Mouse (Mus musculus) forebrain, embryonic 16.5 days (tissue): ENCODE data around the gene Cnn3. TPM values are rescaled to one million over a fixed set of nuclear protein-coding genes. Genes with fewer than 3 reads are reported as not detected.

Experiments
- ATAC-seq: fragments of 200-750 bp; cut with Nextera tagmentation; 2 replicates; pipeline ENCODE4 v1.8.0; 2017; ENCODE audit warnings: mild to moderate bottlenecking, moderate library complexity
- H3K27ac ChIP-seq: fragments of 300-500 bp; sonication (generic); 2 replicates; pipeline ENCODE4 v1.5.1; 2014; ENCODE audit warnings: low read length, control low read depth
- H3K27me3 ChIP-seq: fragments of 300-500 bp; sonication (generic); replicated peaks from 2 replicates; pipeline ENCODE4 v1.6.1; 2014; ENCODE audit warnings: low read length; ENCODE audit not compliant: control insufficient read depth, insufficient read depth
- H3K36me3 ChIP-seq: fragments of 300-500 bp; sonication (generic); 2 replicates; pipeline ENCODE4 v1.6.1; 2014; ENCODE audit not compliant: control insufficient read depth, insufficient read depth
- H3K4me1 ChIP-seq: fragments of 300-500 bp; sonication (generic); replicated peaks from 2 replicates; pipeline ENCODE4 v1.6.1; 2014; ENCODE audit warnings: low read length; ENCODE audit not compliant: control insufficient read depth, insufficient read depth
- H3K4me2 ChIP-seq: fragments of 300-500 bp; sonication (generic); 2 replicates; pipeline ENCODE4 v1.6.1; 2014; ENCODE audit warnings: mild to moderate bottlenecking, low read length, control low read depth
- H3K4me3 ChIP-seq: fragments of 300-500 bp; sonication (generic); replicated peaks from 2 replicates; pipeline ENCODE4 v1.5.1; 2014; ENCODE audit warnings: mild to moderate bottlenecking, low read length, control low read depth
- H3K9ac ChIP-seq: fragments of 300-500 bp; sonication (generic); replicated peaks from 2 replicates; pipeline ENCODE4 v1.6.1; 2014; ENCODE audit warnings: low read depth, low read length, control low read depth
- H3K9me3 ChIP-seq: fragments of 300-500 bp; sonication (generic); 2 replicates; pipeline ENCODE4 v1.6.1; 2016; ENCODE audit warnings: low read length; ENCODE audit not compliant: control insufficient read depth
- WGBS: fragments of 180-500 bp; shearing (Covaris S2); extraction: QIAGEN DNeasy Blood & Tissue Kit; methylation state at CpG from one replicate; pipeline ENCODE4 v1.1.7; 2014; 5-methylcytosine and 5-hydroxymethylcytosine counted together
- polyA plus RNA-seq: library from polyadenylated mRNA; unstranded; fragments of >200 nt; fragmentation: Nextera tagmentation; extraction: Ambion mirVana; gene quantifications from 2 replicates; pipeline ENCODE4 v1.2.1, GENCODE M21; 2015

The Cnn3 gene
- polyA plus RNA-seq, 1 experiment from 2014 or later = 554 TPM

GRCm38 (mm10) chr3:121489462-121490118 lies 63.3 kb downstream of the Cnn3 start:
- Histone ChIP-seq H3K4me2 (peak overlapping the region; percentile 3; the same call in 1 of the 2 replicates), H3K27me3 (no peaks in the 10 kb centered on the region), H3K9me3 (no peaks in the 10 kb centered on the region), H3K4me1 (peaks cover 21% of the 10 kb centered on the region), H3K36me3 (no peaks in the 10 kb centered on the region), H3K9ac (no peak overlapping the region), H3K27ac (no peak overlapping the region), H3K4me3 (no peak overlapping the region)
- peak; percentile 63; the same call in 1 of the 2 replicates for ATAC-seq
- 21% methylated on average over 12 of the region's 12 CpGs for WGBS

GRCm38 (mm10) chr3:121490941-121491340 lies 64.6 kb downstream of the Cnn3 start:
- no peak overlapping the region for H3K4me3 ChIP-seq
- H3K4me1 ChIP-seq = peaks cover 17% of the 10 kb centered on the region
- H3K9ac ChIP-seq = no peak overlapping the region
- H3K36me3 ChIP-seq = no peaks in the 10 kb centered on the region
- H3K27me3 ChIP-seq = no peaks in the 10 kb centered on the region
- 38% methylated on average over 5 of the region's 5 CpGs for WGBS
- H3K4me2 ChIP-seq = no peak overlapping the region
- ATAC-seq = no peak
- no peak overlapping the region for H3K27ac ChIP-seq
- no peaks in the 10 kb centered on the region for H3K9me3 ChIP-seq

GRCm38 (mm10) chr3:121492026-121492425 lies 65.7 kb downstream of the Cnn3 start:
- no peak for ATAC-seq
- WGBS = 64% methylated on average over 5 of the region's 5 CpGs

GRCm38 (mm10) chr3:121493997-121494421 lies 67.7 kb downstream of the Cnn3 start:
- WGBS = 87% methylated on average over 7 of the region's 7 CpGs
- Histone ChIP-seq H3K4me1 (peaks cover 16% of the 10 kb centered on the region), H3K9me3 (no peaks in the 10 kb centered on the region), H3K4me2 (no peak overlapping the region), H3K36me3 (no peaks in the 10 kb centered on the region), H3K27ac (no peak overlapping the region), H3K4me3 (no peak overlapping the region), H3K27me3 (no peaks in the 10 kb centered on the region), H3K9ac (no peak overlapping the region)
- no peak for ATAC-seq

More at GRCm38 (mm10) chr3:121492026-121492425, 65.7 kb downstream of the Cnn3 start:
- H3K4me3 ChIP-seq = no peak overlapping the region
- H3K9ac ChIP-seq = no peak overlapping the region
- peaks cover 17% of the 10 kb centered on the region for H3K4me1 ChIP-seq
- H3K9me3 ChIP-seq = no peaks in the 10 kb centered on the region
- no peak overlapping the region for H3K27ac ChIP-seq
- no peaks in the 10 kb centered on the region for H3K27me3 ChIP-seq
- no peak overlapping the region for H3K4me2 ChIP-seq
- no peaks in the 10 kb centered on the region for H3K36me3 ChIP-seq

- WGBS = 53% methylated on average over 10 of the region's 10 CpGs
- no peaks in the 10 kb centered on the region; the same call in 1 of the 2 replicates for H3K4me1 ChIP-seq
- H3K36me3 ChIP-seq = no peaks in the 10 kb centered on the region
- no peak for ATAC-seq
- H3K9me3 ChIP-seq = no peaks in the 10 kb centered on the region
- no peak overlapping the region for H3K4me2 ChIP-seq
- no peak overlapping the region for H3K9ac ChIP-seq
- no peak overlapping the region for H3K4me3 ChIP-seq
- no peaks in the 10 kb centered on the region for H3K27me3 ChIP-seq
- H3K27ac ChIP-seq = no peak overlapping the region
These were observed 73.9 kb downstream of the Cnn3 start for GRCm38 (mm10) chr3:121500225-121500624.

GRCm38 (mm10) chr3:121500734-121501133 lies 74.4 kb downstream of the Cnn3 start:
- Histone ChIP-seq H3K27ac (no peak overlapping the region), H3K4me1 (no peaks in the 10 kb centered on the region; the same call in 1 of the 2 replicates), H3K4me2 (no peak overlapping the region), H3K9me3 (no peaks in the 10 kb centered on the region), H3K27me3 (no peaks in the 10 kb centered on the region), H3K36me3 (no peaks in the 10 kb centered on the region), H3K4me3 (no peak overlapping the region), H3K9ac (no peak overlapping the region)
- WGBS = 91% methylated on average over 5 of the region's 5 CpGs
- no peak for ATAC-seq

GRCm38 (mm10) chr3:121504927-121505487 lies 78.7 kb downstream of the Cnn3 start:
- no peak overlapping the region for H3K4me2 ChIP-seq
- no peak overlapping the region for H3K9ac ChIP-seq
- H3K27me3 ChIP-seq = no peaks in the 10 kb centered on the region
- H3K36me3 ChIP-seq = no peaks in the 10 kb centered on the region
- H3K4me1 ChIP-seq = no peaks in the 10 kb centered on the region; the same call in 1 of the 2 replicates
- peak; percentile 59; the same call in 1 of the 2 replicates for ATAC-seq
- H3K27ac ChIP-seq = no peak overlapping the region
- H3K9me3 ChIP-seq = no peaks in the 10 kb centered on the region
- no peak overlapping the region for H3K4me3 ChIP-seq
- 71% methylated on average over 8 of the region's 8 CpGs for WGBS

GRCm38 (mm10) chr3:121506175-121506574 lies 79.9 kb downstream of the Cnn3 start:
- ATAC-seq = no peak
- Histone ChIP-seq H3K4me3 (no peak overlapping the region), H3K36me3 (no peaks in the 10 kb centered on the region)

GRCm38 (mm10) chr3:121506756-121507155 lies 80.5 kb downstream of the Cnn3 start:
- no peaks in the 10 kb centered on the region for H3K9me3 ChIP-seq
- no peak overlapping the region for H3K27ac ChIP-seq
- whole genome bisulfite sequencing = 90% methylated on average over 7 of the region's 7 CpGs
- H3K27me3 ChIP-seq = no peaks in the 10 kb centered on the region
- no peaks in the 10 kb centered on the region; the same call in 1 of the 2 replicates for H3K4me1 ChIP-seq
- no peak for ATAC-seq
- H3K9ac ChIP-seq = no peak overlapping the region
- no peak overlapping the region for H3K4me3 ChIP-seq
- H3K36me3 ChIP-seq = no peaks in the 10 kb centered on the region
- no peak overlapping the region for H3K4me2 ChIP-seq

More at GRCm38 (mm10) chr3:121506175-121506574, 79.9 kb downstream of the Cnn3 start:
- H3K27me3 ChIP-seq = no peaks in the 10 kb centered on the region
- no peak overlapping the region for H3K9ac ChIP-seq
- 80% methylated on average over 8 of the region's 8 CpGs for WGBS
- H3K9me3 ChIP-seq = no peaks in the 10 kb centered on the region
- H3K27ac ChIP-seq = no peak overlapping the region
- H3K4me2 ChIP-seq = no peak overlapping the region
- no peaks in the 10 kb centered on the region; the same call in 1 of the 2 replicates for H3K4me1 ChIP-seq
